Mouse (Mus musculus) MEL (cell line): ENCODE data around the gene Acot11. TPM values are rescaled to one million over a fixed set of nuclear protein-coding genes. Genes with fewer than 3 reads are reported as not detected.

ENCODE experiments used
- DNase-seq: peaks from one replicate; pipeline ENCODE4 v3.0.0; 2011; ENCODE audit warnings: low read depth, low spot score
- H3K27ac ChIP-seq: 2 replicates; pipeline ENCODE4 v1.5.1; 2012; ENCODE audit warnings: low read depth, mild to moderate bottlenecking, control low read depth, low read length, moderate library complexity; ENCODE audit not compliant: control insufficient read depth
- H3K27me3 ChIP-seq, 2 experiments: fragments of 150-350 bp in 1 of 2; sonication (generic) in 1 of 2; 2 replicates each; pipeline ENCODE4 v1.6.1; 2012; ENCODE audit warnings: low read length in 2 of 2, mild to moderate bottlenecking in 2 of 2, improper control_type of control experiment in 1 of 2, moderate library complexity in 1 of 2; ENCODE audit not compliant: insufficient read depth in 2 of 2, control insufficient read depth in 1 of 2
- H3K36me3 ChIP-seq, 2 experiments: 2 replicates each; pipeline ENCODE4 v1.6.1; 2012 to 2014; ENCODE audit warnings: low read length in 2 of 2, improper control_type of control experiment in 1 of 2, inconsistent platforms in 1 of 2, mild to moderate bottlenecking in 1 of 2; ENCODE audit not compliant: insufficient read depth in 2 of 2, control insufficient read depth in 1 of 2
- H3K4me1 ChIP-seq, 2 experiments: fragments of 150-350 bp in 1 of 2; sonication (generic) in 1 of 2; 2 replicates each; pipeline ENCODE4 v1.6.1; 2012; ENCODE audit warnings: low read length in 2 of 2, improper control_type of control experiment in 1 of 2, mild to moderate bottlenecking in 1 of 2; ENCODE audit not compliant: insufficient read depth in 2 of 2, control insufficient read depth in 1 of 2
- H3K4me3 ChIP-seq, 2 experiments: fragments of 150-350 bp in 1 of 2; sonication (generic) in 1 of 2; 2 replicates each; pipeline ENCODE4 v1.5.1; 2012; ENCODE audit warnings: low read depth in 2 of 2, low read length in 2 of 2, mild to moderate bottlenecking in 2 of 2, moderate library complexity in 2 of 2, control low read depth in 1 of 2, improper control_type of control experiment in 1 of 2; ENCODE audit not compliant: control insufficient read depth in 1 of 2, insufficient read depth in 1 of 2
- H3K79me2 ChIP-seq: 2 replicates; pipeline ENCODE4 v1.6.1; 2012; ENCODE audit warnings: mild to moderate bottlenecking, low read length, moderate library complexity; ENCODE audit not compliant: control insufficient read depth, poor library complexity, insufficient read depth
- H3K9ac ChIP-seq: 2 replicates; pipeline ENCODE4 v1.6.1; 2012; ENCODE audit warnings: low read depth, mild to moderate bottlenecking, control low read depth, low read length, moderate library complexity; ENCODE audit not compliant: control insufficient read depth, poor library complexity, severe bottlenecking
- H3K9me3 ChIP-seq: fragments of 150-350 bp; sonication (generic); replicated peaks from 2 replicates; pipeline ENCODE4 v1.6.1; 2012; ENCODE audit warnings: mild to moderate bottlenecking, low read length, improper control_type of control experiment, moderate library complexity; ENCODE audit not compliant: insufficient read depth
- CHD1 ChIP-seq: IDR thresholded peaks from 2 replicates; pipeline ENCODE4 v1.6.1; 2012; ENCODE audit warnings: low read depth, mild to moderate bottlenecking, inconsistent platforms, low read length, improper control_type of control experiment
- CHD2 ChIP-seq: IDR thresholded peaks from 2 replicates; pipeline ENCODE4 v1.6.1; 2011; ENCODE audit warnings: low read length, improper control_type of control experiment
- EP300 ChIP-seq, 2 experiments: IDR thresholded peaks; 2 replicates each; pipeline ENCODE4 v1.6.1; 2011; ENCODE audit warnings: improper control_type of control experiment in 2 of 2, low read length in 2 of 2, low read depth in 1 of 2, mild to moderate bottlenecking in 1 of 2
- ETS1 ChIP-seq: IDR thresholded peaks from 2 replicates; pipeline ENCODE4 v1.6.1; 2012; ENCODE audit warnings: low read depth, mild to moderate bottlenecking, inconsistent platforms, low read length, improper control_type of control experiment, moderate library complexity
- GABPA ChIP-seq: IDR thresholded peaks from 2 replicates; pipeline ENCODE4 v1.6.1; 2012; ENCODE audit warnings: low read depth, mild to moderate bottlenecking, inconsistent platforms, low read length, improper control_type of control experiment, moderate library complexity
- GATA1 ChIP-seq: IDR thresholded peaks from 2 replicates; pipeline ENCODE4 v1.6.1; 2011; ENCODE audit warnings: low read depth, low read length, improper control_type of control experiment
- HCFC1 ChIP-seq: IDR thresholded peaks from 2 replicates; pipeline ENCODE4 v1.6.1; 2012; ENCODE audit warnings: low read depth, mild to moderate bottlenecking, inconsistent platforms, low read length, improper control_type of control experiment, moderate library complexity
- KAT2A ChIP-seq: conservative IDR thresholded peaks from 2 replicates; pipeline ENCODE4 v1.6.1; 2012; ENCODE audit warnings: low read depth, low read length, improper control_type of control experiment, inconsistent platforms
- MAFK ChIP-seq: IDR thresholded peaks from 2 replicates; pipeline ENCODE4 v1.6.1; 2011; ENCODE audit warnings: low read depth, mild to moderate bottlenecking, low read length, improper control_type of control experiment, borderline replicate concordance
- MAZ ChIP-seq: IDR thresholded peaks from 2 replicates; pipeline ENCODE4 v1.6.1; 2012; ENCODE audit warnings: low read depth, mild to moderate bottlenecking, inconsistent platforms, low read length, improper control_type of control experiment
- MEF2A ChIP-seq: IDR thresholded peaks from 2 replicates; pipeline ENCODE4 v1.6.1; 2014; ENCODE audit warnings: low read depth, mild to moderate bottlenecking, inconsistent platforms, low read length, improper control_type of control experiment; ENCODE audit not compliant: poor library complexity, insufficient replicate concordance, severe bottlenecking; ENCODE audit errors: extremely low read depth
- MXI1 ChIP-seq: IDR thresholded peaks from 2 replicates; pipeline ENCODE4 v1.6.1; 2011; ENCODE audit warnings: mild to moderate bottlenecking, low read depth, low read length, improper control_type of control experiment
- MYB ChIP-seq: IDR thresholded peaks from 2 replicates; pipeline ENCODE4 v1.6.1; 2011; ENCODE audit warnings: mild to moderate bottlenecking, low read depth, low read length, improper control_type of control experiment
- NELFE ChIP-seq: IDR thresholded peaks from 2 replicates; pipeline ENCODE4 v1.6.1; 2011; ENCODE audit warnings: low read depth, low read length, improper control_type of control experiment
- NRF1 ChIP-seq: IDR thresholded peaks from 2 replicates; pipeline ENCODE4 v1.6.1; 2014; ENCODE audit warnings: low read depth, mild to moderate bottlenecking, inconsistent platforms, low read length, improper control_type of control experiment, moderate library complexity; ENCODE audit not compliant: poor library complexity, insufficient read depth, severe bottlenecking
- POLR2A ChIP-seq, 2 experiments: IDR thresholded peaks; 2 replicates each; pipeline ENCODE4 v1.6.1; 2011 to 2012; ENCODE audit warnings: low read length in 2 of 2, mild to moderate bottlenecking in 2 of 2, control low read depth in 1 of 2, improper control_type of control experiment in 1 of 2, low read depth in 1 of 2, moderate library complexity in 1 of 2; ENCODE audit not compliant: control insufficient read depth in 1 of 2, insufficient read depth in 1 of 2, poor library complexity in 1 of 2
- POLR2AphosphoS2 ChIP-seq: IDR thresholded peaks from 2 replicates; pipeline ENCODE4 v1.6.1; 2011; ENCODE audit warnings: low read length, improper control_type of control experiment
- RCOR1 ChIP-seq: IDR thresholded peaks from 2 replicates; pipeline ENCODE4 v1.6.1; 2012; ENCODE audit warnings: low read depth, mild to moderate bottlenecking, inconsistent platforms, low read length, improper control_type of control experiment
- SIN3A ChIP-seq: IDR thresholded peaks from 2 replicates; pipeline ENCODE4 v1.6.1; 2012; ENCODE audit warnings: low read length, improper control_type of control experiment, inconsistent platforms
- SMC3 ChIP-seq: IDR thresholded peaks from 2 replicates; pipeline ENCODE4 v1.6.1; 2011; ENCODE audit warnings: low read depth, low read length, improper control_type of control experiment
- TBP ChIP-seq: IDR thresholded peaks from 2 replicates; pipeline ENCODE4 v1.8.0; 2011; ENCODE audit warnings: low read depth, low read length, improper control_type of control experiment
- TCF12 ChIP-seq: IDR thresholded peaks from 2 replicates; pipeline ENCODE4 v1.6.1; 2014; ENCODE audit warnings: low read depth, mild to moderate bottlenecking, inconsistent platforms, low read length, improper control_type of control experiment, moderate library complexity
- USF1 ChIP-seq: IDR thresholded peaks from 2 replicates; pipeline ENCODE4 v1.6.1; 2014; ENCODE audit warnings: low read depth, mild to moderate bottlenecking, inconsistent platforms, low read length, improper control_type of control experiment, moderate library complexity
- USF2 ChIP-seq, 2 experiments: IDR thresholded peaks; 2 replicates each; pipeline ENCODE4 v1.6.1; 2011 to 2012; ENCODE audit warnings: improper control_type of control experiment in 2 of 2, low read length in 2 of 2, borderline replicate concordance in 1 of 2, inconsistent platforms in 1 of 2, low read depth in 1 of 2, mild to moderate bottlenecking in 1 of 2; ENCODE audit not compliant: insufficient read depth in 1 of 2
- ZC3H11A ChIP-seq: IDR thresholded peaks from 2 replicates; pipeline ENCODE4 v1.6.1; 2012; ENCODE audit warnings: low read depth, mild to moderate bottlenecking, inconsistent platforms, low read length, improper control_type of control experiment
- ZKSCAN1 ChIP-seq: IDR thresholded peaks from 2 replicates; pipeline ENCODE4 v1.6.1; 2012; ENCODE audit warnings: low read depth, mild to moderate bottlenecking, inconsistent platforms, low read length, improper control_type of control experiment, moderate library complexity
- ZMIZ1 ChIP-seq: IDR thresholded peaks from 2 replicates; pipeline ENCODE4 v1.6.1; 2012; ENCODE audit warnings: low read depth, mild to moderate bottlenecking, inconsistent platforms, low read length, improper control_type of control experiment, moderate library complexity
- polyA plus RNA-seq, 2 experiments: library from polyadenylated mRNA; stranded (reverse) in 1 of 2; unstranded in 1 of 2; fragments of >175 nt in 1 of 2; fragments of >200 nt in 1 of 2; gene quantifications; 2 replicates each; pipeline versions ENCODE4 v1.2.1 to v1.2.4; 2012; ENCODE audit warnings: low replicate concordance in 2 of 2, low read depth in 1 of 2; ENCODE audit not compliant: insufficient read length in 2 of 2, insufficient read depth in 1 of 2, missing spikeins in 1 of 2
- total RNA-seq: library from RNA; depleted of rRNA; stranded (reverse); fragments of 300-350 nt; gene quantifications from 2 replicates; pipeline ENCODE4 v1.2.3, GENCODE M21; 2012

Gene Acot11
- total and polyA plus RNA-seq, 3 experiments = 1.5 to 2.5 TPM; not detected in 1

GRCm38 (mm10) chr4:106830545-106831112 is 25.8 kb upstream of the Acot11 start:
- DNase-seq = peak; percentile 51
- no peaks in the 10 kb centered on the region for H3K9me3 ChIP-seq
- H3K4me1 ChIP-seq = peaks cover 10 to 33% of the 10 kb centered on the region in 2 experiments
- no peaks in the 10 kb centered on the region for H3K79me2 ChIP-seq
- TF ChIP-seq ZKSCAN1 (no peak), NRF1 (no peak), MEF2A (no peak), EP300 (IDR thresholded peaks at IDR 0.05; ENCODE audit: low read depth in 1 of 2, low read length in 2 of 2) (peak in 1 of 2 experiments; percentile 47; a peak in 1 of 4 replicates), POLR2A (IDR thresholded peaks at IDR 0.05; ENCODE audit: control insufficient read depth in 1 of 2, insufficient read depth in 1 of 2, low read depth in 1 of 2, low read length in 2 of 2, poor library complexity in 1 of 2) (no peak), CHD2 (no peak), ZMIZ1 (no peak), TBP (no peak), SIN3A (0 out of 2 replicates have a peak, but pooled peaks have one; percentile 45), GATA1 (peak; percentile 76), GABPA (no peak), KAT2A (no peak), SMC3 (no peak), NELFE (no peak), MAZ (peak; percentile 83), MYB (no peak), MXI1 (peak; percentile 48), ETS1 (peak; percentile 49; the same call in 1 of the 2 replicates), RCOR1 (peak; percentile 84), CHD1 (no peak), USF1 (no peak), HCFC1 (no peak), MAFK (0 out of 2 replicates have a peak, but pooled peaks have one; percentile 9), POLR2AphosphoS2 (no peak), TCF12 (0 out of 2 replicates have a peak, but pooled peaks have one; percentile 30), USF2 (IDR thresholded peaks at IDR 0.05; ENCODE audit: borderline replicate concordance in 1 of 2, insufficient read depth in 1 of 2, low read depth in 1 of 2, low read length in 2 of 2) (no peak), ZC3H11A (no peak)
- H3K27ac ChIP-seq = peak overlapping the region; percentile 40
- no peak overlapping the region for H3K9ac ChIP-seq
- H3K4me3 ChIP-seq = no peak overlapping the region
- no peaks in the 10 kb centered on the region for H3K27me3 ChIP-seq
- peaks cover 0 to 14% of the 10 kb centered on the region in 2 experiments; a peak in 2 of 4 replicates for H3K36me3 ChIP-seq
